Mouse (Mus musculus): ENCODE measurements around the gene Kndc1. TPM values are rescaled to one million over a fixed set of nuclear protein-coding genes. Genes with fewer than 3 reads are reported as not detected.

Kndc1 gene
- polyA plus RNA-seq, 1 experiment, result not detected

- H3K27ac ChIP-seq (ENCODE audit: insufficient read depth, low read length), result no peak within 1 kb of the TSS
- TF ChIP-seq CTCF (IDR thresholded peaks at IDR 0.05; ENCODE audit: borderline replicate concordance, insufficient read depth, low read length), result no peak
- 0 out of 2 replicates have a peak, but pooled peaks have one; percentile 50 for TF ChIP-seq POLR2A (IDR thresholded peaks at IDR 0.05; ENCODE audit: low read depth, low read length)
- no peaks in the 10 kb centered on the region; the same call in 1 of the 2 replicates for H3K4me1 ChIP-seq (ENCODE audit: control insufficient read depth, insufficient read depth, low read length)
- H3K4me3 ChIP-seq (ENCODE audit: insufficient read depth, low read length), result peak within 1 kb of the TSS; percentile 42
Measured at GRCm38 (mm10) chr7:139978278-139978892, 83.9 kb downstream of the Kndc1 start, which contains the start of gene 6430531B16Rik. TSS of gene 6430531B16Rik (minus strand) at chr7:139978755.

- TF ChIP-seq CTCF (IDR thresholded peaks at IDR 0.05; ENCODE audit: borderline replicate concordance, insufficient read depth, low read length), result no peak
- TF ChIP-seq POLR2A (IDR thresholded peaks at IDR 0.05; ENCODE audit: low read depth, low read length), result no peak
- H3K4me3 ChIP-seq (ENCODE audit: insufficient read depth, low read length), result no peak overlapping the region
- H3K27ac ChIP-seq (ENCODE audit: insufficient read depth, low read length), result no peak overlapping the region
- no peaks in the 10 kb centered on the region; the same call in 1 of the 2 replicates for H3K4me1 ChIP-seq (ENCODE audit: control insufficient read depth, insufficient read depth, low read length)
Measured at GRCm38 (mm10) chr7:139979011-139979719, 84.7 kb downstream of the Kndc1 start.

- no peaks in the 10 kb centered on the region; the same call in 1 of the 2 replicates for H3K4me1 ChIP-seq (ENCODE audit: control insufficient read depth, insufficient read depth, low read length)
- no peak for TF ChIP-seq CTCF (IDR thresholded peaks at IDR 0.05; ENCODE audit: borderline replicate concordance, insufficient read depth, low read length)
- no peak for TF ChIP-seq POLR2A (IDR thresholded peaks at IDR 0.05; ENCODE audit: low read depth, low read length)
- no peak overlapping the region for H3K27ac ChIP-seq (ENCODE audit: insufficient read depth, low read length)
- no peak overlapping the region for H3K4me3 ChIP-seq (ENCODE audit: insufficient read depth, low read length)
Measured at GRCm38 (mm10) chr7:139980778-139981177, 86.3 kb downstream of the Kndc1 start.

- no peak overlapping the region for H3K4me3 ChIP-seq (ENCODE audit: insufficient read depth, low read length)
- no peak overlapping the region for H3K27ac ChIP-seq (ENCODE audit: insufficient read depth, low read length)
- no peaks in the 10 kb centered on the region; the same call in 1 of the 2 replicates for H3K4me1 ChIP-seq (ENCODE audit: control insufficient read depth, insufficient read depth, low read length)
- TF ChIP-seq CTCF (IDR thresholded peaks at IDR 0.05; ENCODE audit: borderline replicate concordance, insufficient read depth, low read length), result no peak
- no peak for TF ChIP-seq POLR2A (IDR thresholded peaks at IDR 0.05; ENCODE audit: low read depth, low read length)
Measured at GRCm38 (mm10) chr7:139982058-139982457, 87.6 kb downstream of the Kndc1 start.

GRCm38 (mm10) chr7:139984505-139984904 is 90.0 kb downstream of the Kndc1 start:
- TF ChIP-seq CTCF (IDR thresholded peaks at IDR 0.05; ENCODE audit: borderline replicate concordance, insufficient read depth, low read length) (no peak), POLR2A (IDR thresholded peaks at IDR 0.05; ENCODE audit: low read depth, low read length) (no peak)
- no peak overlapping the region for H3K27ac ChIP-seq (ENCODE audit: insufficient read depth, low read length)
- H3K4me3 ChIP-seq (ENCODE audit: insufficient read depth, low read length), result no peak overlapping the region
- no peaks in the 10 kb centered on the region for H3K4me1 ChIP-seq (ENCODE audit: control insufficient read depth, insufficient read depth, low read length)

GRCm38 (mm10) chr7:139988272-139988671 is 93.8 kb downstream of the Kndc1 start:
- no peak overlapping the region for H3K4me3 ChIP-seq (ENCODE audit: insufficient read depth, low read length)
- H3K27ac ChIP-seq (ENCODE audit: insufficient read depth, low read length), result no peak overlapping the region
- TF ChIP-seq CTCF (IDR thresholded peaks at IDR 0.05; ENCODE audit: borderline replicate concordance, insufficient read depth, low read length) (no peak), POLR2A (IDR thresholded peaks at IDR 0.05; ENCODE audit: low read depth, low read length) (no peak)
- H3K4me1 ChIP-seq (ENCODE audit: control insufficient read depth, insufficient read depth, low read length), result peaks cover 5% of the 10 kb centered on the region

- Histone ChIP-seq H3K4me1 (ENCODE audit: control insufficient read depth, insufficient read depth, low read length) (peaks cover 7% of the 10 kb centered on the region), H3K4me3 (ENCODE audit: insufficient read depth, low read length) (no peak overlapping the region), H3K27ac (ENCODE audit: insufficient read depth, low read length) (no peak overlapping the region)
- TF ChIP-seq CTCF (IDR thresholded peaks at IDR 0.05; ENCODE audit: borderline replicate concordance, insufficient read depth, low read length) (no peak), POLR2A (IDR thresholded peaks at IDR 0.05; ENCODE audit: low read depth, low read length) (no peak)
Measured at GRCm38 (mm10) chr7:139990864-139991394, 96.4 kb downstream of the Kndc1 start.

Other genes with a start within 250 kb of the Kndc1 start
- gene Cfap46, start 210.9 kb upstream of the Kndc1 start, polyA plus RNA-seq (2011; ENCODE audit: insufficient read length, low read depth, missing spikeins), result 0.30 TPM in 1 of 2 replicates, not detected in the other
- 1.0 and 1.3 TPM in 2 replicates for gene Adgra1, start 60.5 kb upstream of the Kndc1 start, polyA plus RNA-seq (2011; ENCODE audit: insufficient read length, low read depth, missing spikeins)
- gene Utf1, start 49.1 kb downstream of the Kndc1 start, polyA plus RNA-seq (2011; ENCODE audit: insufficient read length, low read depth, missing spikeins), result not detected in 2 replicates
- gene 6430531B16Rik, start 84.1 kb downstream of the Kndc1 start, polyA plus RNA-seq (2011; ENCODE audit: insufficient read length, low read depth, missing spikeins), result not detected in 2 replicates
- gene Adam8, start 97.9 kb downstream of the Kndc1 start, polyA plus RNA-seq (2011; ENCODE audit: insufficient read length, low read depth, missing spikeins), result 9.0 and 17.4 TPM in 2 replicates
- gene Zfp511, start 141.7 kb downstream of the Kndc1 start, polyA plus RNA-seq (2011; ENCODE audit: insufficient read length, low read depth, missing spikeins), result 19.8 and 21.0 TPM in 2 replicates
- 29.9 and 38.5 TPM in 2 replicates for gene Tubgcp2, start 142.0 kb downstream of the Kndc1 start, polyA plus RNA-seq (2011; ENCODE audit: insufficient read length, low read depth, missing spikeins)
- not detected in 2 replicates for gene Msx3, start 154.4 kb downstream of the Kndc1 start, polyA plus RNA-seq (2011; ENCODE audit: insufficient read length, low read depth, missing spikeins)
- gene Caly, start 187.9 kb downstream of the Kndc1 start, polyA plus RNA-seq (2011; ENCODE audit: insufficient read length, low read depth, missing spikeins), result not detected in 2 replicates
- not detected in 2 replicates for gene Prap1, start 198.7 kb downstream of the Kndc1 start, polyA plus RNA-seq (2011; ENCODE audit: insufficient read length, low read depth, missing spikeins)
- gene Fuom, start 207.7 kb downstream of the Kndc1 start, polyA plus RNA-seq (2011; ENCODE audit: insufficient read length, low read depth, missing spikeins), result 15.1 and 29.3 TPM in 2 replicates
- 8.9 and 9.8 TPM in 2 replicates for gene Paox, start 221.1 kb downstream of the Kndc1 start, polyA plus RNA-seq (2011; ENCODE audit: insufficient read length, low read depth, missing spikeins)
- gene Echs1, start 221.8 kb downstream of the Kndc1 start, polyA plus RNA-seq (2011; ENCODE audit: insufficient read length, low read depth, missing spikeins), result 85.2 and 95.9 TPM in 2 replicates
- 18.0 and 19.7 TPM in 2 replicates for gene Mtg1, start 242.9 kb downstream of the Kndc1 start, polyA plus RNA-seq (2011; ENCODE audit: insufficient read length, low read depth, missing spikeins)